ENCODE assay signal across 8 mouse cellular contexts in genomic region chr5:118029035-118029408, GRCm38 (mm10). TPM values are rescaled to one million over a fixed set of nuclear protein-coding genes. Genes with fewer than 3 reads are reported as not detected.
A peak's percentile ranks its signal among the peaks of the same experiment; 100 is the strongest.
DNase-seq lines count a peak whose midpoint lies in the region; ATAC-seq lines count a peak whose summit lies in the region.

No protein-coding gene starts in this region.

- H3K27me3 ChIP-seq in lung, embryonic 16.5 days (ENCODE audit: control insufficient read depth, insufficient read depth, low read depth, low read length), result peaks cover 45% of the 10 kb centered on the region
- H3K27me3 ChIP-seq in forebrain, embryonic 11.5 days (ENCODE audit: control insufficient read depth, insufficient read depth, low read length), result peaks cover 48% of the 10 kb centered on the region
- peaks cover 72% of the 10 kb centered on the region for H3K27me3 ChIP-seq in limb, embryonic 12.5 days
- peaks cover 66% of the 10 kb centered on the region for H3K27me3 ChIP-seq in neural tube, embryonic 15.5 days (replicated peaks)

- H3K9me3 ChIP-seq in lung, embryonic 16.5 days (ENCODE audit: control insufficient read depth, low read length), result no peaks in the 10 kb centered on the region
- no peaks in the 10 kb centered on the region for H3K9me3 ChIP-seq in forebrain, embryonic 11.5 days (ENCODE audit: control insufficient read depth, low read length)
- H3K9me3 ChIP-seq in limb, embryonic 12.5 days, result no peaks in the 10 kb centered on the region
- H3K9me3 ChIP-seq in neural tube, embryonic 15.5 days (replicated peaks), result no peaks in the 10 kb centered on the region

- 6% methylated on average over 12 of the region's 12 CpGs for WGBS in lung, embryonic 16.5 days
- WGBS in forebrain, embryonic 11.5 days, result 10% methylated on average over 12 of the region's 12 CpGs
- WGBS in limb, embryonic 12.5 days, result 9% methylated on average over 12 of the region's 12 CpGs
- 4% methylated on average over 12 of the region's 12 CpGs for WGBS in neural tube, embryonic 15.5 days

- ATAC-seq in lung, embryonic 16.5 days (ENCODE audit: low read depth), result peak; percentile 60
- ATAC-seq in forebrain, embryonic 11.5 days (replicated peaks; ENCODE audit: low FRiP score), result 0 out of 2 replicates have a peak, but pooled peaks have one; percentile 31
- no peak for ATAC-seq in limb, embryonic 12.5 days (ENCODE audit: insufficient number of reproducible peaks, insufficient read depth, low FRiP score, low TSS enrichment, low read depth)
- no peak; the same call in 1 of the 2 replicates for ATAC-seq in neural tube, embryonic 15.5 days (ENCODE audit: low FRiP score)

- H3K36me3 ChIP-seq in lung, embryonic 16.5 days (ENCODE audit: control insufficient read depth, insufficient read depth, low read length), result no peaks in the 10 kb centered on the region
- H3K36me3 ChIP-seq in forebrain, embryonic 11.5 days (ENCODE audit: control insufficient read depth, insufficient read depth, low read length), result no peaks in the 10 kb centered on the region
- no peaks in the 10 kb centered on the region for H3K36me3 ChIP-seq in limb, embryonic 12.5 days
- no peaks in the 10 kb centered on the region for H3K36me3 ChIP-seq in neural tube, embryonic 15.5 days

- peak overlapping the region; percentile 72 for H3K4me3 ChIP-seq in lung, embryonic 16.5 days (ENCODE audit: low read length)
- peak overlapping the region; percentile 62 for H3K4me3 ChIP-seq in forebrain, embryonic 11.5 days (ENCODE audit: low read depth, low read length)
- peak overlapping the region; percentile 71 for H3K4me3 ChIP-seq in limb, embryonic 12.5 days (replicated peaks)
- peak overlapping the region; percentile 67 for H3K4me3 ChIP-seq in neural tube, embryonic 15.5 days (replicated peaks)

- H3K9ac ChIP-seq in lung, embryonic 16.5 days (ENCODE audit: low read length), result peak overlapping the region; percentile 28; the same call in 1 of the 2 replicates
- H3K9ac ChIP-seq in forebrain, embryonic 11.5 days (ENCODE audit: low read length), result no peak overlapping the region
- no peak overlapping the region for H3K9ac ChIP-seq in limb, embryonic 12.5 days (replicated peaks)
- no peak overlapping the region for H3K9ac ChIP-seq in neural tube, embryonic 15.5 days (replicated peaks)

- H3K4me1 ChIP-seq in lung, embryonic 16.5 days (replicated peaks; ENCODE audit: control insufficient read depth, insufficient read depth, low read length), result peaks cover 33% of the 10 kb centered on the region
- peaks cover 28% of the 10 kb centered on the region for H3K4me1 ChIP-seq in forebrain, embryonic 11.5 days (replicated peaks; ENCODE audit: control insufficient read depth, insufficient read depth, low read length)
- H3K4me1 ChIP-seq in limb, embryonic 12.5 days (replicated peaks), result peaks cover 39% of the 10 kb centered on the region
- H3K4me1 ChIP-seq in neural tube, embryonic 15.5 days, result peaks cover 41% of the 10 kb centered on the region

- H3K27ac ChIP-seq in lung, embryonic 16.5 days (ENCODE audit: low read length), result no peak overlapping the region
- H3K27ac ChIP-seq in forebrain, embryonic 11.5 days (ENCODE audit: low read depth, low read length), result no peak overlapping the region
- H3K27ac ChIP-seq in limb, embryonic 12.5 days, result no peak overlapping the region
- H3K27ac ChIP-seq in neural tube, embryonic 15.5 days (replicated peaks), result no peak overlapping the region

- H3K4me2 ChIP-seq in lung, embryonic 16.5 days (ENCODE audit: low read depth, low read length), result peak overlapping the region; percentile 100
- H3K4me2 ChIP-seq in forebrain, embryonic 11.5 days (ENCODE audit: low read depth, low read length, severe bottlenecking), result peak overlapping the region; percentile 25; the same call in 1 of the 2 replicates
- peak overlapping the region; percentile 100 for H3K4me2 ChIP-seq in limb, embryonic 12.5 days
- peak overlapping the region; percentile 100 for H3K4me2 ChIP-seq in neural tube, embryonic 15.5 days

- no peak for DNase-seq in lung, postnatal 4 days
- DNase-seq in forebrain, embryonic 11.5 days (ENCODE audit: low spot score), result no peak
- DNase-seq in thymus, postnatal 25 days, result no peak
- DNase-seq in adrenal gland, postnatal 36 days, result no peak
- DNase-seq in spleen, adult 18-20 months, result no peak

RNA-seq across cellular contexts. Expression of gene Tesc, which starts 1.5 kb away (rescaled TPM):
- 8.6 and 9.9 TPM in 2 replicates for polyA plus RNA-seq in lung, embryonic 16.5 days (2015; fragmentation: Nextera tagmentation; extraction: Ambion mirVana)
- polyA plus RNA-seq in forebrain, embryonic 11.5 days (2014; fragmentation: Nextera tagmentation; extraction: Ambion mirVana), result 0.91 and 1.8 TPM in 2 replicates
- 0.49 and 0.74 TPM in 2 replicates for polyA plus RNA-seq in limb, embryonic 12.5 days (2016; fragmentation: Nextera tagmentation; extraction: Ambion mirVana)
- polyA plus RNA-seq in neural tube, embryonic 15.5 days (2015; fragmentation: Nextera tagmentation; extraction: Ambion mirVana), result 3.5 and 3.9 TPM in 2 replicates
- 100 to 1,000 TPM; 112 to 175 TPM for total RNA-seq in adrenal gland, postnatal 36 days (2021)

RNA-seq across cellular contexts. Expression of gene Fbxo21, which starts 52.5 kb away (rescaled TPM):
- polyA plus RNA-seq in lung, embryonic 16.5 days (2015; fragmentation: Nextera tagmentation; extraction: Ambion mirVana), result 46.5 and 48.2 TPM in 2 replicates
- 122 and 130 TPM in 2 replicates for polyA plus RNA-seq in forebrain, embryonic 11.5 days (2014; fragmentation: Nextera tagmentation; extraction: Ambion mirVana)
- polyA plus RNA-seq in limb, embryonic 12.5 days (2016; fragmentation: Nextera tagmentation; extraction: Ambion mirVana), result 87.4 and 89.0 TPM in 2 replicates
- polyA plus RNA-seq in neural tube, embryonic 15.5 days (2015; fragmentation: Nextera tagmentation; extraction: Ambion mirVana), result 127 and 143 TPM in 2 replicates
- 10 to 100 TPM; 55.9 to 77.6 TPM for total RNA-seq in adrenal gland, postnatal 36 days (2021)

Comparison
In these comparisons a context has a peak if more than half of its experiments do, and no peak if none do; other contexts are left out.
1. ATAC-seq: peak in lung, embryonic 16.5 days (single experiment) and forebrain, embryonic 11.5 days (single experiment); none in limb, embryonic 12.5 days (single experiment) and neural tube, embryonic 15.5 days (single experiment).
2. H3K4me2 ChIP-seq: peak in every context shown above with its lines; median percentile 100 in lung, embryonic 16.5 days; 100 in limb, embryonic 12.5 days; 100 in neural tube, embryonic 15.5 days; 25 in forebrain, embryonic 11.5 days.
3. Peak in every context shown above with its lines, with median percentiles within 50 percentile points of each other: H3K4me3 ChIP-seq.